Comparison of ENCODE assay signal across 8 mouse cellular contexts in genomic region chr7:126809723-126810369, GRCm38 (mm10). TPM values are rescaled to one million over a fixed set of nuclear protein-coding genes. Genes with fewer than 3 reads are reported as not detected.
DNase-seq lines count a peak whose midpoint lies in the region; ATAC-seq and TF ChIP-seq lines count a peak whose summit lies in the region.

No protein-coding gene starts in this region.

- peaks cover 10% of the 10 kb centered on the region for H3K36me3 ChIP-seq in heart, embryonic 13.5 days
- H3K36me3 ChIP-seq in ES-Bruce4 (ENCODE audit: control insufficient read depth, insufficient read depth, low read length, poor library complexity, severe bottlenecking), result no peaks in the 10 kb centered on the region
- no peaks in the 10 kb centered on the region for H3K36me3 ChIP-seq in hindbrain, embryonic 12.5 days
- H3K36me3 ChIP-seq in liver, embryonic 16.5 days (ENCODE audit: control insufficient read depth, insufficient read depth), result no peaks in the 10 kb centered on the region

- TF ChIP-seq EP300 in ES-Bruce4 (IDR thresholded peaks at IDR 0.05; ENCODE audit: insufficient read depth, low read depth, low read length), result no peak

- H3K9me3 ChIP-seq in heart, embryonic 13.5 days, result no peaks in the 10 kb centered on the region
- H3K9me3 ChIP-seq in ES-Bruce4 (replicated peaks; ENCODE audit: control insufficient read depth, insufficient read depth, low read length, poor library complexity, severe bottlenecking), result no peaks in the 10 kb centered on the region
- no peaks in the 10 kb centered on the region for H3K9me3 ChIP-seq in hindbrain, embryonic 12.5 days (replicated peaks)
- no peaks in the 10 kb centered on the region for H3K9me3 ChIP-seq in liver, embryonic 16.5 days (replicated peaks; ENCODE audit: control insufficient read depth, low read length)

- peak overlapping the region; percentile 74; the same call in 1 of the 2 replicates for H3K4me3 ChIP-seq in heart, embryonic 13.5 days
- H3K4me3 ChIP-seq in ES-Bruce4 (ENCODE audit: low read depth, low read length), result no peak overlapping the region
- H3K4me3 ChIP-seq in hindbrain, embryonic 12.5 days, result no peak overlapping the region
- H3K4me3 ChIP-seq in liver, embryonic 16.5 days (ENCODE audit: low read depth, low read length), result no peak overlapping the region

- peak overlapping the region; percentile 93 for H3K4me2 ChIP-seq in heart, embryonic 13.5 days
- H3K4me2 ChIP-seq in hindbrain, embryonic 12.5 days (replicated peaks), result 0 out of 2 replicates have a peak overlapping the region, but pooled peaks have one; percentile 91
- peak overlapping the region; percentile 94; the same call in 1 of the 2 replicates for H3K4me2 ChIP-seq in liver, embryonic 16.5 days (ENCODE audit: low read depth, low read length)

- peaks cover 32% of the 10 kb centered on the region for H3K4me1 ChIP-seq in heart, embryonic 13.5 days
- H3K4me1 ChIP-seq in ES-Bruce4 (ENCODE audit: control insufficient read depth, insufficient read depth, low read length), result peaks cover 5% of the 10 kb centered on the region
- H3K4me1 ChIP-seq in hindbrain, embryonic 12.5 days, result peaks cover 17% of the 10 kb centered on the region
- peaks cover 24% of the 10 kb centered on the region for H3K4me1 ChIP-seq in liver, embryonic 16.5 days (ENCODE audit: control insufficient read depth, low read depth, low read length)

- TF ChIP-seq CTCF in ES-Bruce4 (IDR thresholded peaks at IDR 0.05; ENCODE audit: low read depth, low read length), result no peak

- intact Hi-C loops in heart, postnatal 14 days (cut with DNase I), result no loop called here

- H3K27ac ChIP-seq in heart, embryonic 13.5 days (replicated peaks), result peak overlapping the region; percentile 89
- H3K27ac ChIP-seq in ES-Bruce4 (ENCODE audit: insufficient read depth, low read length), result no peak overlapping the region; the same call in 1 of the 2 replicates
- H3K27ac ChIP-seq in hindbrain, embryonic 12.5 days, result no peak overlapping the region
- H3K27ac ChIP-seq in liver, embryonic 16.5 days (ENCODE audit: low read length), result no peak overlapping the region; the same call in 1 of the 2 replicates

- no peak for DNase-seq in heart, postnatal 14 days
- DNase-seq in adrenal gland, postnatal 10 days, result no peak
- DNase-seq in spleen, postnatal 4 days (ENCODE audit: low spot score in 2 of 2), result no peak
- DNase-seq in ovary, postnatal 36 days (ENCODE audit: low spot score), result no peak

- 41% methylated on average over 5 of the region's 5 CpGs for WGBS in heart, embryonic 13.5 days
- WGBS in hindbrain, embryonic 12.5 days, result 59% methylated on average over 5 of the region's 5 CpGs
- 43% methylated on average over 5 of the region's 5 CpGs for WGBS in liver, embryonic 16.5 days (ENCODE audit: insufficient replicate concordance)

- TF ChIP-seq POLR2A in ES-Bruce4 (IDR thresholded peaks at IDR 0.05; ENCODE audit: insufficient read depth, low read length), result no peak

- ATAC-seq in heart, embryonic 13.5 days (ENCODE audit: extremely low read depth, insufficient number of reproducible peaks, low FRiP score, low TSS enrichment), result no peak
- ATAC-seq in hindbrain, embryonic 12.5 days (ENCODE audit: low FRiP score), result no peak
- no peak for ATAC-seq in liver, embryonic 16.5 days (ENCODE audit: low read depth)

- peak overlapping the region; percentile 91 for H3K9ac ChIP-seq in heart, embryonic 13.5 days
- H3K9ac ChIP-seq in ES-Bruce4 (ENCODE audit: low read depth, poor library complexity, severe bottlenecking), result peak overlapping the region; percentile 71
- peak overlapping the region; percentile 83; the same call in 1 of the 2 replicates for H3K9ac ChIP-seq in hindbrain, embryonic 12.5 days
- H3K9ac ChIP-seq in liver, embryonic 16.5 days (ENCODE audit: low read depth, low read length), result no peak overlapping the region

- no peaks in the 10 kb centered on the region for H3K27me3 ChIP-seq in heart, embryonic 13.5 days (replicated peaks)
- H3K27me3 ChIP-seq in ES-Bruce4 (ENCODE audit: control insufficient read depth, insufficient read depth, low read length, poor library complexity, severe bottlenecking), result no peaks in the 10 kb centered on the region
- H3K27me3 ChIP-seq in hindbrain, embryonic 12.5 days, result no peaks in the 10 kb centered on the region
- H3K27me3 ChIP-seq in liver, embryonic 16.5 days (ENCODE audit: control insufficient read depth, insufficient read depth, low read depth, low read length), result no peaks in the 10 kb centered on the region

RNA-seq across cellular contexts. Expression of gene Fam57b, which starts 12.4 kb away (rescaled TPM):
- polyA plus RNA-seq in heart, embryonic 13.5 days (2015; fragmentation: Nextera tagmentation; extraction: Ambion mirVana), result 0.29 and 0.32 TPM in 2 replicates
- total RNA-seq in heart, postnatal 14 days (2021), result 10 to 100 TPM; 12.9 to 13.7 TPM
- polyA plus RNA-seq in ES-Bruce4 (2011; ENCODE audit: insufficient read depth, insufficient read length, low read depth, missing spikeins), result 2.7 and 4.2 TPM in 2 replicates
- 23.7 and 24.9 TPM in 2 replicates for polyA plus RNA-seq in hindbrain, embryonic 12.5 days (2016; fragmentation: Nextera tagmentation; extraction: Ambion mirVana)
- polyA plus RNA-seq in liver, embryonic 16.5 days (2015; fragmentation: Nextera tagmentation; extraction: Ambion mirVana), result not detected in 2 replicates
- 10 to 100 TPM; 29.0 to 36.1 TPM for total RNA-seq in adrenal gland, postnatal 10 days (2021)

RNA-seq across cellular contexts. Expression of gene Ppp4c, which starts 17.6 kb away (rescaled TPM):
- 151 and 166 TPM in 2 replicates for polyA plus RNA-seq in heart, embryonic 13.5 days (2015; fragmentation: Nextera tagmentation; extraction: Ambion mirVana)
- total RNA-seq in heart, postnatal 14 days (2021), result 10 to 100 TPM; 38.8 to 49.6 TPM
- 111 and 127 TPM in 2 replicates for polyA plus RNA-seq in ES-Bruce4 (2011; ENCODE audit: insufficient read depth, insufficient read length, low read depth, missing spikeins)
- polyA plus RNA-seq in hindbrain, embryonic 12.5 days (2016; fragmentation: Nextera tagmentation; extraction: Ambion mirVana), result 286 and 294 TPM in 2 replicates
- 82.2 and 91.1 TPM in 2 replicates for polyA plus RNA-seq in liver, embryonic 16.5 days (2015; fragmentation: Nextera tagmentation; extraction: Ambion mirVana)
- total RNA-seq in adrenal gland, postnatal 10 days (2021), result 100 to 1,000 TPM; 103 to 107 TPM

RNA-seq across cellular contexts. Expression of gene 4930451I11Rik, which starts 21.6 kb away (rescaled TPM):
- polyA plus RNA-seq in heart, embryonic 13.5 days (2015; fragmentation: Nextera tagmentation; extraction: Ambion mirVana), result not detected in 2 replicates
- total RNA-seq in heart, postnatal 14 days (2021), result not detected
- not detected in 2 replicates for polyA plus RNA-seq in ES-Bruce4 (2011; ENCODE audit: insufficient read depth, insufficient read length, low read depth, missing spikeins)
- not detected in 2 replicates for polyA plus RNA-seq in hindbrain, embryonic 12.5 days (2016; fragmentation: Nextera tagmentation; extraction: Ambion mirVana)
- polyA plus RNA-seq in liver, embryonic 16.5 days (2015; fragmentation: Nextera tagmentation; extraction: Ambion mirVana), result not detected in 2 replicates
- not detected for total RNA-seq in adrenal gland, postnatal 10 days (2021)

RNA-seq across cellular contexts. Expression of gene Tbx6, which starts 28.6 kb away (rescaled TPM):
- 0.32 and 0.33 TPM in 2 replicates for polyA plus RNA-seq in heart, embryonic 13.5 days (2015; fragmentation: Nextera tagmentation; extraction: Ambion mirVana)
- under 1 TPM; 0.44 to 0.62 TPM for total RNA-seq in heart, postnatal 14 days (2021)
- 1.7 TPM in 2 replicates for polyA plus RNA-seq in ES-Bruce4 (2011; ENCODE audit: insufficient read depth, insufficient read length, low read depth, missing spikeins)
- polyA plus RNA-seq in hindbrain, embryonic 12.5 days (2016; fragmentation: Nextera tagmentation; extraction: Ambion mirVana), result 0.48 and 1.1 TPM in 2 replicates
- 0.90 and 1.3 TPM in 2 replicates for polyA plus RNA-seq in liver, embryonic 16.5 days (2015; fragmentation: Nextera tagmentation; extraction: Ambion mirVana)
- 1 to 10 TPM in 1 of 2 experiments, under 1 TPM in 1; 0.60 to 1.2 TPM for total RNA-seq in adrenal gland, postnatal 10 days (2021)

RNA-seq across cellular contexts. Expression of gene Ypel3, which starts 33.1 kb away (rescaled TPM):
- 79.1 and 86.2 TPM in 2 replicates for polyA plus RNA-seq in heart, embryonic 13.5 days (2015; fragmentation: Nextera tagmentation; extraction: Ambion mirVana)
- total RNA-seq in heart, postnatal 14 days (2021), result 10 to 100 TPM; 62.9 to 77.1 TPM
- 56.8 and 62.1 TPM in 2 replicates for polyA plus RNA-seq in ES-Bruce4 (2011; ENCODE audit: insufficient read depth, insufficient read length, low read depth, missing spikeins)
- 140 and 144 TPM in 2 replicates for polyA plus RNA-seq in hindbrain, embryonic 12.5 days (2016; fragmentation: Nextera tagmentation; extraction: Ambion mirVana)
- 102 and 119 TPM in 2 replicates for polyA plus RNA-seq in liver, embryonic 16.5 days (2015; fragmentation: Nextera tagmentation; extraction: Ambion mirVana)
- total RNA-seq in adrenal gland, postnatal 10 days (2021), result 100 to 1,000 TPM; 140 to 147 TPM
